ENCODE assay signal across 32 mouse cellular contexts in genomic region chr13:110450056-110450455, GRCm38 (mm10).
"Had no signal": no experiment of that assay in that cellular context is flagged by ENCODE, and none has a peak within 500 bp of the region (broad histone marks: within the 10 kb centered on the region; RNA-seq: fewer than 3 reads in every experiment).

No protein-coding gene starts in this region.

- H3K36me3 ChIP-seq: limb, embryonic 10.5 days; limb, embryonic 12.5 days; limb, embryonic 13.5 days; limb, embryonic 15.5 days; liver, embryonic 12.5 days; liver, embryonic 13.5 days; liver, embryonic 15.5 days; lung, embryonic 15.5 days; midbrain, embryonic 10.5 days; midbrain, embryonic 12.5 days; midbrain, embryonic 13.5 days; neural tube, embryonic 12.5 days; neural tube, embryonic 13.5 days had no signal

- H3K27me3 ChIP-seq: limb, embryonic 12.5 days; limb, embryonic 13.5 days; limb, embryonic 15.5 days; liver, embryonic 12.5 days; liver, embryonic 13.5 days; liver, embryonic 15.5 days; lung, embryonic 15.5 days; neural tube, embryonic 12.5 days; neural tube, embryonic 13.5 days had no signal

- H3K4me1 ChIP-seq: liver, embryonic 13.5 days; megakaryocyte, embryonic 14.5 days; neural tube, embryonic 12.5 days had no signal

- H3K9ac ChIP-seq: limb, embryonic 12.5 days; limb, embryonic 13.5 days; limb, embryonic 15.5 days; liver, embryonic 12.5 days; liver, embryonic 13.5 days; liver, embryonic 14.5 days; liver, embryonic 15.5 days; liver, postnatal 0 days; lung, embryonic 14.5 days; lung, embryonic 15.5 days; midbrain, embryonic 12.5 days; midbrain, embryonic 13.5 days; neural tube, embryonic 12.5 days; neural tube, embryonic 13.5 days had no signal

- H3K9me3 ChIP-seq: limb, embryonic 10.5 days; limb, embryonic 12.5 days; limb, embryonic 13.5 days; limb, embryonic 15.5 days; liver, embryonic 12.5 days; liver, embryonic 13.5 days; liver, embryonic 15.5 days; lung, embryonic 15.5 days; megakaryocyte, embryonic 14.5 days; midbrain, embryonic 10.5 days; midbrain, embryonic 12.5 days; midbrain, embryonic 13.5 days; neural tube, embryonic 12.5 days; neural tube, embryonic 13.5 days had no signal

- H3K4me3 ChIP-seq: limb, embryonic 10.5 days; limb, embryonic 12.5 days; limb, embryonic 13.5 days; limb, embryonic 15.5 days; liver, embryonic 12.5 days; liver, embryonic 13.5 days; liver, embryonic 15.5 days; lung, embryonic 15.5 days; megakaryocyte, embryonic 14.5 days; midbrain, embryonic 10.5 days; midbrain, embryonic 12.5 days; midbrain, embryonic 13.5 days; myocyte; neural tube, embryonic 12.5 days; neural tube, embryonic 13.5 days had no signal

- H3K4me2 ChIP-seq: limb, embryonic 12.5 days; limb, embryonic 13.5 days; limb, embryonic 15.5 days; liver, embryonic 11.5 days; liver, embryonic 12.5 days; liver, embryonic 13.5 days; liver, embryonic 15.5 days; lung, embryonic 14.5 days; lung, embryonic 15.5 days; midbrain, embryonic 11.5 days; midbrain, embryonic 12.5 days; midbrain, embryonic 13.5 days; neural tube, embryonic 12.5 days; neural tube, embryonic 13.5 days had no signal

- ATAC-seq: liver, embryonic 12.5 days; liver, postnatal 0 days; lung, postnatal 0 days; midbrain, embryonic 13.5 days; midbrain, embryonic 16.5 days had no signal

- H3K27ac ChIP-seq: limb, embryonic 10.5 days; limb, embryonic 12.5 days; limb, embryonic 13.5 days; limb, embryonic 15.5 days; liver, embryonic 12.5 days; liver, embryonic 13.5 days; liver, embryonic 14.5 days; liver, embryonic 15.5 days; lung, embryonic 15.5 days; macrophage; midbrain, embryonic 10.5 days; midbrain, embryonic 12.5 days; midbrain, embryonic 13.5 days; neural tube, embryonic 12.5 days; neural tube, embryonic 13.5 days had no signal

- DNase-seq: left cerebral cortex, postnatal 4 days; liver; liver, embryonic 13.5 days; lung, adult 18-20 months; lung, adult 2 months; lung, embryonic 14.5 days; lung, postnatal 10 days; lung, postnatal 14 days; lung, postnatal 36 days; lung, postnatal 4 days; midbrain, embryonic 14.5 days had no signal
